Mouse (Mus musculus) layer of hippocampus, adult 9-10 months (tissue): ENCODE data around the gene Fbxl17.

Experiments
- DNase-seq: peaks from one replicate; pipeline ENCODE4 v3.0.0; 2022; ENCODE audit warnings: low spot score

The Fbxl17 gene

GRCm38 (mm10) chr17:63095017-63095416 lies 404.8 kb downstream of the Fbxl17 start:
- DNase-seq: no peak

DNA sequence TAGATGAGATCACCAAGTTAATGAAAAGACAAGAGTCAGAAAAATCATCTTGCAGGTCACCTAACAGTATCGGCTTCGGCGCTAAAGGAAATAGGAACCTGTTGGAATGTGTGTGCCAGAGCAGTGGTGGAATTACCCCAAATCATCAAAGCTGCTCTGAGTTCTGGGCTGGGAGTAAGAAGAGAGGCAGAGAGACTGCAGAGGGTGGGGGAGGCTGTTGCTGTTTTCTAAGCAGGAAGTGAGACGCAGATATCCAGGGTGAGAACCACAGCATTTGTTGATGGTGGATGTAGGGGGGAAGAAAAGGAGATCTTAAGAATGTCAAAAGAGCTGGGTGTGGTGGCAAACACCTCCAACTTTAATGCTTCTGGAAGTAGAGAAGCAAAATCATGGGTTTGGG lies 406.6 kb downstream of the Fbxl17 start:
- no peak for DNase-seq

GRCm38 (mm10) chr17:63092774-63093173 lies 407.0 kb downstream of the Fbxl17 start:
- DNase-seq: no peak

DNA sequence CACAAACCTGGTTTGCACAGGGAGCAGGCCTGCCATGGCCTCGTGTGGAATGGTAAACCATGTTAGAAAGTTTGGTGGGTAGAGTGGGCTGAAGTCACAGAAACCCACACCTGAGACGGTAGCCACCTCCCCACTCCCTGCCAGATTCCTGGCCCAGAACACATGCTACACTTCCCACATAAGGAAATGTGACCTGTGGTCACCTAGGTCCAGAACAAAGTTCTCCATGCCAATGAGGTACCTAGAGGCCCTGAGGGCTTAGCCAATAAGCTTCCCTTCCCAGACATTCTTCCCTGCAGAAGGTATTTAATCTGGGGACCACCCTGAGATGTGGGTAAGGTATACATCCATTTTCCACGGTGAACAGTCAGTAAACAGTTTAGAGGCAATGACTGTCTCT lies 409.7 kb downstream of the Fbxl17 start:
- DNase-seq: no peak

DNA sequence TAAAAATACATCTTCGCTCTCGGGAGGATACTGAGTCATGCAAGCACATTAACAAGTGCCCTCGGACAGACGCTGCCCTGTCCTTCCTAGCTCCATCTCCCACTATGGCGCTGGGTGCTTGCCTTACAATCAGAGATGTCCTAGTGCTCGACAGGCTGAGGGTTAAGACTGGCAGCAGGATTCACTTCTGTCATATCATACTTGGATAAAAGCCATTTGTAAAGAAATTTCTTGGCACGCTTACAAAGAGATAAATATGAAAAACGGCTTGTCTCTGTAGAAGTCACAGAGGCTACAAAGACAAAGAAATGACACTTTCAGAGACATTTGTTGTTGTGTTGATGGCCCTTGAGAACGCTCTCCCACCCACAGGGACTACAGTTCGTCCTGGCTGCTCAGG lies 412.6 kb downstream of the Fbxl17 start:
- no peak for DNase-seq

GRCm38 (mm10) chr17:63086526-63086925 lies 413.3 kb downstream of the Fbxl17 start:
- no peak for DNase-seq

- DNase-seq: no peak
These were observed 414.6 kb downstream of the Fbxl17 start for GRCm38 (mm10) chr17:63085227-63085626.

GRCm38 (mm10) chr17:63079087-63079486 lies 420.7 kb downstream of the Fbxl17 start:
- DNase-seq: no peak

GRCm38 (mm10) chr17:63077509-63077908 lies 422.3 kb downstream of the Fbxl17 start:
- DNase-seq: no peak

DNA sequence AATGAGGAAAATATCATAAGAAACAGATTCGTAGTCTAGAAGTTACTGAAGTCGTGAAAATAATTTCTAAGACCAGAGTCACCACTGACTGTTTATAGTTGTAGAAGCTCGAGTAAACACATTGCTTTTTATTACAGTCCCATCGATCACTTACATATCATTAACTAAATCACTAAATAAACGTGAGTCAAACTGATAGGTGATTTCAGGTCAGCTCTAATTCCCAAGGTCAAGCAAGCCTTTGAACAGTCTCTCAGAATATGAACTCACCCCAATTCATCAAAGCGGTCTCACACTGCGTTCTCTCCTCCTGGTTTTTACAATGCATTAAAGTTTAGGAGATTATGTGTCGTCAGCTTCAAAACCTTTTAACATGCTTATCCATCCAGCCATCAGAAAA lies 423.2 kb downstream of the Fbxl17 start:
- DNase-seq: no peak

DNA sequence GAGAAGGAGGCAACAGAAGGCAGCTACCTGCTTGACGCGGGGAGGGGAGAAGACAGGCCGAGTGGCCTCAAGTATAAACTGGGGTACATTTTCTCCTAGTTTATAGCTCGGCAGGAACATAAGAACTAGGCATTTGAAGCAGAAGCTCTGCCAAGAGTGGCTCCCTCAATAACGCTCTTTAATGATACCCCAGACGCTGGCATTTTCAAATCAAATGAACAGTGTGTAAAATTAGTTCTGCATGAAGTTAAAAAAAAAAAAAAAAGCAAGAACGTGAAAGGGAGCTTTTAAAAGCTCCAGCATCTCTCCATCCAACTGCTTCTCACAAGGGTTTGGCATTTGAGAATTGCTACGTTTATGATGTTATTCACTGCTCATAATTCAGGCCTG lies 423.8 kb downstream of the Fbxl17 start:
- DNase-seq: no peak

DNA sequence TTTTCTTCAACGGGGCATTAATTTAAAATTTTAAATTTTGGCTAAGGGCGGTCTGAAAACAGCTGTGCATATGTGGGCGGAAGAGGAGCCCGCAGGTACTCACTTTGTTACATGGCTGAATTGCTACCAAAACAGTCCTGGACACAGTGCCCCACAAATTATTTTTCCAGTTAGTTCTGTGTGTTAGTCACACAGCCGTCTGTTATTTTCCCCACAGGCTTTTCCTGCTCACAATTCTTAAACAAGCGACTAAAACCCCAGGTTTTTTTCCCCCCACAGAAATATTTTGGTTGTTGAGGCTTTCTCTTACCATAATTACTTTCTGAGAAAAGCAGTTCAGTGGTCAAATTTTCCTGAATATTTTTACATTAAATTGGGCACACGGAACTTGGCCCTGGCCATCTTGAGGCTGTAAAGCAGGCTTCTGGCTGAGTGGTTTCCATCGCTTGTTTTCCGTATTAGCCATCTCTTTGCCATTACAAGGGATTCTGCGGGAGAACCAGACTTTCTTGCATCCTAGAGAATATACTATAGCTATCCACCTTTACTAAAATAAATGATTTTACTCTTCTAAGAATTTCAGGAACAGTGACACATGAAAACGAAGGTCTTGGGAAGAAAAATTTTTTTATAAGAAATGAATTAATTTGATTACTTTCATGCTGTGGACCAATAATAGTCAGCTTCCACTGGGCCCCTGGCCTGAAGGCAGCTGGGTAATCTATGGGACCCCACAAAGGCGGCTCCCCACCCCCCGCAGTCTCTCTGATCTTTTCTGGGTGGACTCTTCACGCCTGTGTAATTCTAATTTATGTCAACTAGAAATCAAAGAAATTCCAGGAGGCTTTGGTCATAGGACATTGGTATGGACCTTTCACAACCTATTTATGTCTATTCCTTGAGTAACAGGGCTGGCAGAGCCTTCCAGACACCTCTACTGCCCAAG lies 424.5 kb downstream of the Fbxl17 start:
- no peak for DNase-seq

DNA sequence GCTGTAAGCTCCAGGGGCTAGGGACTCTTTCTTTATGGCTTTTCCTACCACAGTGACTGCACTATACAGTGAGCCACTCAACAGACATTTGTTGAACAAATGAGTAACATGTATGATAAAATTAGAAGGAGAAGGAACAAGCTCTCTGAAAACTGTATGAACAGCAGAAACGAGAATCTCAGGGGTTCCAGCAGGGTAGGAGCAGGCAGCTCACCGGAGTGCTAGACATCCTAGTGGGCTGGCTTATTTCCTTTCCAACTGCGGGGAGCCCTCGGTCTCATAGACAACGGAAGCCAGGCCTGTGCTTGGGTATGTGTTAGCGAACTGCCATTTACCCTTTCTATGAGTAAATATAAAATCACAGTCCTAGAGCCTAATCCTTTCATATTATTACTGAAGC lies 426.5 kb downstream of the Fbxl17 start:
- no peak for DNase-seq

- DNase-seq: no peak
These were observed 428.5 kb downstream of the Fbxl17 start for GRCm38 (mm10) chr17:63071134-63071923.

GRCm38 (mm10) chr17:63070161-63070761 lies 429.6 kb downstream of the Fbxl17 start:
- no peak for DNase-seq

DNA sequence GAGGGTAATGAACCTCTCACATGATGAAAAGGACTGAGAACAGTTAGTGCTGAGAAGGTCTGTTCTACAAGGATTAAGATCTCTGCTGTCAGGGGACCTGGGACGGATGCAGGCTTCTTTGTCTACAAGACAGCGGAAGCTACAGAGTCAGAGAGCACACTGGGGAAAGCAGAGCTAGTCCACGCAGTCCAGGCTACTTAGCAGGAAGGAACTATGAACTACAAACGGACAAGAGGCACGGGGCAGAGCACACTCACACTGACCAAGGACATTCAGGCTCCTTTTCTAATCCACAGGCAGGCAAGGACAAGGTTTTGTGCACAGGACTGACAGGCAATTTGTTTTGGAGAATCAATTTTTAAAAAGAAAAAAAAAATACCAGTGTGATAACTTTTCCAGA lies 437.0 kb downstream of the Fbxl17 start:
- no peak for DNase-seq

DNA sequence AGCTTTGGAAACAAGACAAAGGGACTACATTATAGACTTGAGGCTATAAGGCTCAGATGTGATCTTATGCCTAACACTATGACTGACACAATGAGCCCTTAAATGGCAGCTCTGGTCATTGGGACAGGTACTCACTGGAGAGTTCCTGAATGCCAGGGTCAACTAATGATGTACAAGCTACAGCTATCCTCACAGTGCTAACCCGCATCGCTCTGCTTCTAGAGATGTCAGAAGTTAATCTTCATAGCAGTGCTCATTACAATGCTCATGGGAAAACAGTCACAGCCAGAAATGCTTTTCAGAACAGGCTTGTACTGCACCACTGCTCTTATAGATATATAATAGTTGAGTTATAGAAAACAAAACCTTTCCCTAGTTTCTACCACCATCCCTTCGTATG lies 438.0 kb downstream of the Fbxl17 start:
- DNase-seq: no peak

DNA sequence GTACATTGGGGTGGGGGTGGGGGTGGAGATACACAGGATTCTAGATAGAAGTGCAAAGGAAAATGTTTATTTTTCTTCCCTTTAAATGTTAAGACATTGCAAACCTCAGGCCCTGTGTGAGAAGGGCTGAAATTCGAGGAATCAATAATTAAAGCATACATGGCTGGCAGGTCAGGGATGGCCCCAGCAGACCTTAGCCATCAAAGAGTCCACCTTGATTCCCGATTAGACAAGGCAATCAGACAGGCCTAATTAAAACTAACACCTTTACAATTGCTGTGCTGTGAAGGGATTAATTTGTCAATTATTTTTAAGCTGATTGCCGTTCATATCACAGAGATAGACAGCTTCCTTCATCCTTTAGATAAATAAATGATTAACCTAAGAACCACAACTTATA lies 439.0 kb downstream of the Fbxl17 start:
- DNase-seq: no peak

- no peak for DNase-seq
These were observed 442.0 kb downstream of the Fbxl17 start for GRCm38 (mm10) chr17:63057740-63058388.

DNA sequence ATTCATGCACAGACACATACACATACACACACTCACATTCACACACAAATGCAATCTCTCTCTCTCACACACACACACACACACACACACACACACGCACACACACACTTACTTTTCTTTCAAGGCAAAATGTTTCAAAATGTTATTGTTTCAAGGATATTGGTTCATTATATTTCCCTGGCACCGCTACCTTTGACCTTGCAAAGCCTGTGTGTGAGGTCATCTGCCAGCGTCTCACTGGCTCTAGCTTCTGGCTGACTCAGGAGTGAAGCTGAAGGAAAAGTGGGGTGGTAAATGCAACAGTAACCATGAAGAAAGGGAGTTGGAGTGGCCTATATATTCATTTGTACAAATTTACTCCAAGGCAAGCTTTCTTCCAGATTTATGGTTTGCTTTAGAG lies 442.8 kb downstream of the Fbxl17 start:
- DNase-seq: no peak

DNA sequence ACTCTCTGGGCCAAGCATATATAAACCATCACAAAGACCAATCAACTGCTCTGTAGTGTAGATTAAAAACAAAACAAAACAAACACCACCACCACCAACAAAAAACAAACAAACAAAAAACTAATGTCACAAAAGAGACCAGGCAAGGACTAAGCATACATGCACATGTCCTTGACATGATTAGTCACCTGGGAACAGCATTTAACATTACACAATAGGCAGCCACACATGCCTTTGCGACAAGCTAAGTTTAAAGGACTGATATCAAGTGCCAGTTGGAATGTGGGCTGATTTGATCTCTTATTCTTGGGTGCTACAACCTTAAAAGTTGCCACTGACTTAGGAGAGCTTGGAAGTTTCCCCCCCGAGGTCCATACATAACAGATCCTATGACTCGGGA lies 446.5 kb downstream of the Fbxl17 start:
- no peak for DNase-seq

- no peak for DNase-seq
These were observed 453.4 kb downstream of the Fbxl17 start for GRCm38 (mm10) chr17:63046401-63046800.
